Mouse (Mus musculus): ENCODE data around the gene Tnnc1.

Gene Tnnc1

GRCm38 (mm10) chr14:31260374-31260773 lies 52.3 kb downstream of the Tnnc1 start:
- no peak for DNase-seq

- no peak for DNase-seq
Observed at GRCm38 (mm10) chr14:31260932-31261331, 52.8 kb downstream of the Tnnc1 start.

All from cerebellum, postnatal 25 days (tissue).